Mouse (Mus musculus): Measurements from ENCODE around the gene Cnn1.

- no peak for TF ChIP-seq CTCF (IDR thresholded peaks at IDR 0.05; ENCODE audit: low read depth)
- TF ChIP-seq EP300 (IDR thresholded peaks at IDR 0.05; ENCODE audit: low read depth): no peak
These were observed 22.8 kb upstream of the Cnn1 start for GRCm38 (mm10) chr9:22076223-22076622.

All from heart, postnatal 0 days (tissue).